Mouse (Mus musculus): ENCODE results near the gene Fev. TPM values are rescaled to one million over a fixed set of nuclear protein-coding genes. Genes with fewer than 3 reads are reported as not detected.

Gene Fev
- polyA plus RNA-seq, 1 experiment: not detected

DNA sequence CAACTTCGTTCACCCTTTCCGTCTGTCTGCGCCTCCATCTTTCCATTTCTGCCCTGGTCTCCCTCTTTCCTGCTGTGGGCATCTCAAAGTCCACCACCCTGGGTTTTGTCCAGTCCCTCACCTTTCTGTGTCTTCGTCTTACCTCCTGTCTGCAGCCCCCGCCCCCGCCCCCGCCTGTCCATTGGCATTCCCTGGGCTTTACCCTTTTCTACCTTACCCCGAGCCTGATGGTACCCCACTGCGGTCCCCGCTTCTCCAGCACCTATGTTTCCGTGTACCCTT, 28.8 kb downstream of the Fev start:
- no peak overlapping the region for H3K9ac ChIP-seq (ENCODE audit: low read depth, poor library complexity, severe bottlenecking)
- H3K36me3 ChIP-seq (ENCODE audit: control insufficient read depth, insufficient read depth, low read length, poor library complexity, severe bottlenecking): no peaks in the 10 kb centered on the region
- peak overlapping the region; percentile 18 for H3K4me3 ChIP-seq (ENCODE audit: low read depth, low read length)
- no peak for TF ChIP-seq EP300 (IDR thresholded peaks at IDR 0.05; ENCODE audit: insufficient read depth, low read depth, low read length)
- no peak for TF ChIP-seq POLR2A (IDR thresholded peaks at IDR 0.05; ENCODE audit: insufficient read depth, low read length)
- TF ChIP-seq CTCF (IDR thresholded peaks at IDR 0.05; ENCODE audit: low read depth, low read length): no peak
- H3K9me3 ChIP-seq (replicated peaks; ENCODE audit: control insufficient read depth, insufficient read depth, low read length, poor library complexity, severe bottlenecking): no peaks in the 10 kb centered on the region
- H3K4me1 ChIP-seq (ENCODE audit: control insufficient read depth, insufficient read depth, low read length): peaks cover 5% of the 10 kb centered on the region
- H3K27ac ChIP-seq (ENCODE audit: insufficient read depth, low read length): no peak overlapping the region
- H3K27me3 ChIP-seq (ENCODE audit: control insufficient read depth, insufficient read depth, low read length, poor library complexity, severe bottlenecking): peaks cover 15% of the 10 kb centered on the region

GRCm38 (mm10) chr1:74855651-74856438, 29.4 kb downstream of the Fev start:
- no peak for TF ChIP-seq CTCF (IDR thresholded peaks at IDR 0.05; ENCODE audit: low read depth, low read length)
- no peak for TF ChIP-seq POLR2A (IDR thresholded peaks at IDR 0.05; ENCODE audit: insufficient read depth, low read length)
- TF ChIP-seq EP300 (IDR thresholded peaks at IDR 0.05; ENCODE audit: insufficient read depth, low read depth, low read length): no peak
- Histone ChIP-seq H3K36me3 (ENCODE audit: control insufficient read depth, insufficient read depth, low read length, poor library complexity, severe bottlenecking) (no peaks in the 10 kb centered on the region), H3K27ac (ENCODE audit: insufficient read depth, low read length) (no peak overlapping the region), H3K4me3 (ENCODE audit: low read depth, low read length) (peak overlapping the region; percentile 45), H3K4me1 (ENCODE audit: control insufficient read depth, insufficient read depth, low read length) (peaks cover 5% of the 10 kb centered on the region), H3K27me3 (ENCODE audit: control insufficient read depth, insufficient read depth, low read length, poor library complexity, severe bottlenecking) (peaks cover 15% of the 10 kb centered on the region), H3K9ac (ENCODE audit: low read depth, poor library complexity, severe bottlenecking) (peak overlapping the region; percentile 69), H3K9me3 (replicated peaks; ENCODE audit: control insufficient read depth, insufficient read depth, low read length, poor library complexity, severe bottlenecking) (no peaks in the 10 kb centered on the region)

- TF ChIP-seq POLR2A (IDR thresholded peaks at IDR 0.05; ENCODE audit: insufficient read depth, low read length) (no peak), CTCF (IDR thresholded peaks at IDR 0.05; ENCODE audit: low read depth, low read length) (no peak), EP300 (IDR thresholded peaks at IDR 0.05; ENCODE audit: insufficient read depth, low read depth, low read length) (no peak)
These were observed 30.1 kb downstream of the Fev start for GRCm38 (mm10) chr1:74855156-74855555.

DNA sequence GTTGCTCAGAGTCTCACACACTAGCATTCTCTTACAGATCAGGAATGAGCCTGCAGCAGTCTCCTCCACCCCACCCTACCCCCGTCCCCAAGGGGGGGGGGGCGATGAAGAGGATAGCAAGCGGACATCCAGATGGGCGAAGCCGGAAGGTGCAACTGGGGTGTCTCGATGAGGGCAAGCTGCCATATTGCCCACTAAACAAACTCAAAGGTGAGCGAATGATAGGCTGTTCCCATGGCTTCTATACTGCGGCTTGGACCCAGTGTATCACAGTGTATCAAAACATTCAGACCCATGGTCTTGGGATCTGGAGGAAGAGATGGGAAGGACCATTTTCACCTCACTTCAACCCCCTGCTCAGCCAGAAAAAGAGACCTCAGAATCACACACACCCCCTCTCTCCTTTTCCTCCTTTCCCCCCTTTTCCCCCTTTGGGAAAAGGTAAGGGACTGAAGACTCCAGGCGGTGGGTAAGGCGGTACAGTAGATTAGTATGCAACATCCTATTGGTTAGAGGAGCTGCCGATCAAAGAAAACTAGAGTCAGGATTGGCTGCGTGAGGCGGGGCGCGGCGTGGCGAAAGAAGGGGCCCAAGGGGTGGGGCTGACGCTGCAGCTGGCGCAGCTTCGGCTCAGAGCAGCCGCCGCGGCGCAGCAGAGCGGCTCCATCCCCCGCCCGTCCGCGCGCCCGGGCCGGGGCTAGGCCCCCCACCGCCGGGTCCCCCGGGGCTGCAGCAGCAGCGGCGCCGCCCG, 30.7 kb downstream of the Fev start, which contains the start of gene Cdk5r2:
Cdk5r2 (plus strand) TSS at position 629 of the 751 bp plus-strand sequence.
- no peak within 1 kb of the TSS for H3K27ac ChIP-seq (ENCODE audit: insufficient read depth, low read length)
- peaks cover 15% of the 10 kb centered on the region for H3K27me3 ChIP-seq (ENCODE audit: control insufficient read depth, insufficient read depth, low read length, poor library complexity, severe bottlenecking)
- H3K4me3 ChIP-seq (ENCODE audit: low read depth, low read length): peak within 1 kb of the TSS; percentile 69
- H3K9me3 ChIP-seq (replicated peaks; ENCODE audit: control insufficient read depth, insufficient read depth, low read length, poor library complexity, severe bottlenecking): no peaks in the 10 kb centered on the region
- H3K4me1 ChIP-seq (ENCODE audit: control insufficient read depth, insufficient read depth, low read length): peaks cover 2% of the 10 kb centered on the region
- H3K36me3 ChIP-seq (ENCODE audit: control insufficient read depth, insufficient read depth, low read length, poor library complexity, severe bottlenecking): no peaks in the 10 kb centered on the region
- H3K9ac ChIP-seq (ENCODE audit: low read depth, poor library complexity, severe bottlenecking): peak within 1 kb of the TSS; percentile 69
- no peak for TF ChIP-seq EP300 (IDR thresholded peaks at IDR 0.05; ENCODE audit: insufficient read depth, low read depth, low read length)

More at GRCm38 (mm10) chr1:74855156-74855555, 30.1 kb downstream of the Fev start:
- peaks cover 15% of the 10 kb centered on the region for H3K27me3 ChIP-seq (ENCODE audit: control insufficient read depth, insufficient read depth, low read length, poor library complexity, severe bottlenecking)
- no peak overlapping the region for H3K27ac ChIP-seq (ENCODE audit: insufficient read depth, low read length)
- no peaks in the 10 kb centered on the region for H3K9me3 ChIP-seq (replicated peaks; ENCODE audit: control insufficient read depth, insufficient read depth, low read length, poor library complexity, severe bottlenecking)
- no peaks in the 10 kb centered on the region for H3K36me3 ChIP-seq (ENCODE audit: control insufficient read depth, insufficient read depth, low read length, poor library complexity, severe bottlenecking)
- H3K4me1 ChIP-seq (ENCODE audit: control insufficient read depth, insufficient read depth, low read length): peaks cover 5% of the 10 kb centered on the region
- H3K9ac ChIP-seq (ENCODE audit: low read depth, poor library complexity, severe bottlenecking): peak overlapping the region; percentile 69
- H3K4me3 ChIP-seq (ENCODE audit: low read depth, low read length): peak overlapping the region; percentile 69

- no peak overlapping the region for H3K4me3 ChIP-seq (ENCODE audit: low read depth, low read length)
These were observed 34.0 kb downstream of the Fev start for GRCm38 (mm10) chr1:74851001-74851775.

More at GRCm38 (mm10) chr1:74851001-74851775, 34.0 kb downstream of the Fev start:
- Histone ChIP-seq H3K36me3 (ENCODE audit: control insufficient read depth, insufficient read depth, low read length, poor library complexity, severe bottlenecking) (no peaks in the 10 kb centered on the region), H3K4me1 (ENCODE audit: control insufficient read depth, insufficient read depth, low read length) (no peaks in the 10 kb centered on the region), H3K27ac (ENCODE audit: insufficient read depth, low read length) (peak overlapping the region; percentile 39), H3K27me3 (ENCODE audit: control insufficient read depth, insufficient read depth, low read length, poor library complexity, severe bottlenecking) (peaks cover 10% of the 10 kb centered on the region), H3K9ac (ENCODE audit: low read depth, poor library complexity, severe bottlenecking) (no peak overlapping the region), H3K9me3 (replicated peaks; ENCODE audit: control insufficient read depth, insufficient read depth, low read length, poor library complexity, severe bottlenecking) (no peaks in the 10 kb centered on the region)
- TF ChIP-seq POLR2A (IDR thresholded peaks at IDR 0.05; ENCODE audit: insufficient read depth, low read length): no peak
- TF ChIP-seq EP300 (IDR thresholded peaks at IDR 0.05; ENCODE audit: insufficient read depth, low read depth, low read length): peak; percentile 76

Measured in ES-Bruce4 (cell line).